Mouse (Mus musculus) testis, adult 2 months (tissue): Measurements from ENCODE around the gene Mpc2. TPM values are rescaled to one million over a fixed set of nuclear protein-coding genes. Genes with fewer than 3 reads are reported as not detected.

Experiments used
- H3K27ac ChIP-seq: fragments of 200-500 bp; 2 replicates; pipeline ENCODE4 v1.5.1; 2012; ENCODE audit warnings: low read depth, low read length; ENCODE audit not compliant: control insufficient read depth, insufficient read depth
- H3K27me3 ChIP-seq: fragments of 200-500 bp; 2 replicates; pipeline ENCODE4 v1.6.1; 2012; ENCODE audit warnings: mild to moderate bottlenecking, low read length, moderate library complexity; ENCODE audit not compliant: control insufficient read depth, insufficient read depth
- H3K36me3 ChIP-seq: fragments of 200-500 bp; 2 replicates; pipeline ENCODE4 v1.6.1; 2012; ENCODE audit warnings: mild to moderate bottlenecking, low read length; ENCODE audit not compliant: control insufficient read depth, insufficient read depth
- H3K4me1 ChIP-seq: fragments of 200-500 bp; 2 replicates; pipeline ENCODE4 v1.6.1; 2012; ENCODE audit warnings: low read length; ENCODE audit not compliant: control insufficient read depth, insufficient read depth
- H3K4me3 ChIP-seq: fragments of 200-500 bp; 2 replicates; pipeline ENCODE4 v1.5.1; 2012; ENCODE audit warnings: low read depth, mild to moderate bottlenecking, low read length, moderate library complexity, mixed read lengths; ENCODE audit not compliant: control insufficient read depth
- CTCF ChIP-seq: fragments of 200-500 bp; IDR thresholded peaks from 2 replicates; pipeline ENCODE4 v1.5.1; 2012; ENCODE audit warnings: low read depth, mild to moderate bottlenecking, inconsistent platforms, low read length, moderate library complexity; ENCODE audit not compliant: control insufficient read depth, insufficient read depth, insufficient replicate concordance
- POLR2A ChIP-seq: fragments of 200-500 bp; IDR thresholded peaks from 2 replicates; pipeline ENCODE4 v1.6.1; 2012; ENCODE audit warnings: low read depth, mild to moderate bottlenecking, inconsistent platforms, low read length, moderate library complexity; ENCODE audit not compliant: control insufficient read depth
- polyA plus RNA-seq: library from polyadenylated mRNA; depleted of rRNA; stranded (reverse); fragments of >200 nt; gene quantifications from 2 replicates; pipeline ENCODE4 v1.2.3, GENCODE M21; 2012

The Mpc2 gene
- polyA plus RNA-seq, 1 experiment: 320 TPM

DNA sequence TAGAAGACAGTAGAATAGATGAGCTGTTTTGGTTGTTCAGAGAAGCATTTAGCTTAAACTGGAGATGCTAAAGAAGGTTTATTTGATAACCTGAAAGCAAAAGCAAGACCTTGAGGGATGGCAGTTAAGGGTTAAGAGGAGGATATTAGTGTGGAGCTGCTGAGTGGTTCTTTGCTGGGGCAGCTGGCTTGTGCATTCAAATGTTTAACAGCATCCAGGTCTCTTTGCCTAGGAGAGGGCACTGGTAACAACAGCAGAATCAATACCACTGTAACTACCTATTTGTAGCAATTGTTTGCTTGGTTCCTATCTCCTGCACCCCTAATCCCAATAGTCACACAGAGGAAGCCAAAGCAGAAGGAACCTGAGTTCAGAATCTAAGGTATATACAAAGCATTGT lies 9.3 kb downstream of the Mpc2 start:
- H3K4me3 ChIP-seq: no peak overlapping the region
- H3K36me3 ChIP-seq: no peaks in the 10 kb centered on the region
- H3K27me3 ChIP-seq: no peaks in the 10 kb centered on the region
- no peaks in the 10 kb centered on the region for H3K4me1 ChIP-seq
- no peak overlapping the region for H3K27ac ChIP-seq
- TF ChIP-seq CTCF (no peak), POLR2A (no peak)

DNA sequence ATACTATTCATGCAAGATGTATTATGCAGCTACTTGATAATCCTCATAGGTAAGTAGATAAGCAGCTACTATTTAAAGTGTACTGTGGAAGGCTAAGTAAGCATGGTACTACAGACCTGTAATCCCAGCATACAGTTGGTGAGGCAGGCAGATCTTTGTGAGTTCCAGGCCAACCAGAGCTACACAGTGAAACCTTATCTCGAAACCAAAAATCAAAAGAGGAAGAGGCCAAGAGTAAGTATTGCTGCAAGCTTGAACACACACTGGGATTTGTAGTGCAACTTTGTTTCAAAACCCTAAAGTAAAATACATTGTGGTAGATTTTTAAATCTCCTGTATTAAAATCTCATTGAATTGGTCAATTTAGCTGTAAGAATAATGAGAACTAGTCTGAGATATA lies 11.1 kb downstream of the Mpc2 start:
- H3K27ac ChIP-seq: no peak overlapping the region
- no peaks in the 10 kb centered on the region for H3K27me3 ChIP-seq
- no peaks in the 10 kb centered on the region for H3K4me1 ChIP-seq
- no peaks in the 10 kb centered on the region for H3K36me3 ChIP-seq
- no peak overlapping the region for H3K4me3 ChIP-seq
- TF ChIP-seq POLR2A: no peak
- TF ChIP-seq CTCF: no peak

DNA sequence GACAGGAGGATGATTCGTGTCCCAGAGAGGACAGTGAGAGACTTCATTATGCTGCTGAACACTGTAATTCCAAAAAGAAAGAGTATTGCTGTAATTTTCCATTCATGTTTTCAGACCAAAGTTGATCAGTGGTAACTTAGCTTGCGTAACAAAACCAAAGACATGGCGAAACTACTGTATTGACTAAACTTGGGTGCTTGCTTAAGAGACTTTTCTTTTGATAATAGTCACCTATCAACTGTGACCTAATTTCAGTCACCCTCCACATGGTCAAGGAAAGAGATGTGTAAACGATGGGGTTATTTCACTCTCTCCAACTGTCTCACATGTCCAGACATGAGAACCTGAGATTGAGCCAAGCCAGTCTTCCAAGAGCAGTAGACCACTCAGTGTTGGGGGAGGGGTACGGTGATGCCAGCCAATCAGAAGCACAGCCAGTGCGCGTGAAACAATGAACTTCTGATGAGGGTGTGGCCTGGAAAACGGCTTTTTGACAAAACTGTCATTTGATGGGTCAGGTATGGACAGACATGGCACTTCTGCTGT lies 24.3 kb downstream of the Mpc2 start, which contains the start of gene Adcy10:
Gene Adcy10, plus strand, starts transcription at position 496 of the 546 bp plus-strand sequence.
- no peaks in the 10 kb centered on the region for H3K27me3 ChIP-seq
- H3K27ac ChIP-seq: peak within 1 kb of the TSS; percentile 93
- TF ChIP-seq CTCF: no peak
- peak; percentile 73; the same call in 1 of the 2 replicates for TF ChIP-seq POLR2A
- H3K36me3 ChIP-seq: peaks cover 3% of the 10 kb centered on the region; the same call in 1 of the 2 replicates
- peak within 1 kb of the TSS; percentile 81 for H3K4me3 ChIP-seq
- H3K4me1 ChIP-seq: peaks cover 2% of the 10 kb centered on the region; the same call in 1 of the 2 replicates

DNA sequence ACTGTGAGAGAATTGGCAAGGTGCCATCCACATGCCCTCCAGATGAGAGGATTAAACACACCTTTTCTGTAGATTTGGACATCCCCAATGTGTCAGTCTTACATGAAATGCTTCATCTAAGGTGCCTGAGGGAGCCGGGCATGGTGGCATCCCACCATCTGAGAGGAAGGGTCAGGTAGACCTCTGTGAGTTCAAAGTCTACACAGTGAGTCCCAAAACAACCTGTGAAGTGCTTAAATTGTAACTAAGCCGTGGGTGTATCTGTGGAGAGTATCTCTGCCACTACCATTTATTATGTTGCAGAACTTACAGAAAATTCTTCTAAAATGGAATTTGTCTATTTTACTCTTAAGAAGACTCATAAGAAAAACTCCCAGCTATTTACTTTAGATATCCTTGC lies 25.7 kb downstream of the Mpc2 start:
- Histone ChIP-seq H3K27me3 (no peaks in the 10 kb centered on the region), H3K36me3 (peaks cover 3% of the 10 kb centered on the region; the same call in 1 of the 2 replicates), H3K27ac (peak overlapping the region; percentile 32; the same call in 1 of the 2 replicates), H3K4me3 (peak overlapping the region; percentile 81), H3K4me1 (peaks cover 2% of the 10 kb centered on the region; the same call in 1 of the 2 replicates)
- TF ChIP-seq CTCF: no peak
- TF ChIP-seq POLR2A: no peak

DNA sequence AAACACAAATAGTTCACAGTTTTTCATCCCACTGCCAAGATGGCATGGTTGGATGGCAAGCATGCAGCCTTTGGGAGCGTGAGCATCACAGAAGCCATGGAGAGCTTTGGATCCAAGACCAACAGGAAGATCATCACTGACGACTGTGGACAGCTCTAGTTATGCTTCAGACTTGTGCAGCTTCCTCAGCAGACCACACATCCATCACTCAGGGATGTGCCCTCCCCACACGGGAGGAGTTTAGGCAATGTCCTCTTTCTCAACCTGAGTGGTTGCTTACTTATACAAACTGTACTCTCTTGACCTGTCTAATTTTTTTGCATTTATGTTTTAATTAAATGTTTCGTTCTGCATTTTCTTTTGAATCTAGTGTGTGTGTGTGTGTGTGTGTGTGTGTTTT lies 28.8 kb downstream of the Mpc2 start:
- H3K36me3 ChIP-seq: peaks cover 3% of the 10 kb centered on the region; the same call in 1 of the 2 replicates
- H3K27ac ChIP-seq: no peak overlapping the region
- H3K4me1 ChIP-seq: peaks cover 2% of the 10 kb centered on the region; the same call in 1 of the 2 replicates
- no peak for TF ChIP-seq POLR2A
- TF ChIP-seq CTCF: no peak
- H3K27me3 ChIP-seq: no peaks in the 10 kb centered on the region
- H3K4me3 ChIP-seq: no peak overlapping the region

DNA sequence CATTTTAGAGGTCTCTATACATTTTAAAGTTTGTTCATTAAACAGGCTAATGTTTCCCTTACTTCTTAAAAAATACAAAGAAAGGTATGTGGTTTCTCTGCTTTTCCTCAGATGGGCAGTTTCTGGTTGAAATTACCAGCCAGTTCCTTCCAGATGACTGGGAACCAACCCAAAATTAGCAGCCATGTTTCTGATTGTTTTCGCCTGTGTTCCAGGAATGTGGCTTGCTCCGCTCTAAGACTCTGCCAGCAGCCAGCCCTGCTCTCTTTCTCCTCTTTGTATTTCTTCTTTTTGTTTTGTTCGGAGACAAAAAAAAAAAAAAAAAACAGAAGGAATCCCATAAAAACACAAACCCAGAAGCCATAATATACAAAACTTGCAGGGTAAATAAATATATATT lies 38.4 kb downstream of the Mpc2 start:
- no peak overlapping the region for H3K4me3 ChIP-seq
- no peaks in the 10 kb centered on the region for H3K36me3 ChIP-seq
- H3K27me3 ChIP-seq: no peaks in the 10 kb centered on the region
- H3K4me1 ChIP-seq: no peaks in the 10 kb centered on the region
- H3K27ac ChIP-seq: no peak overlapping the region
- TF ChIP-seq POLR2A (no peak), CTCF (no peak)

DNA sequence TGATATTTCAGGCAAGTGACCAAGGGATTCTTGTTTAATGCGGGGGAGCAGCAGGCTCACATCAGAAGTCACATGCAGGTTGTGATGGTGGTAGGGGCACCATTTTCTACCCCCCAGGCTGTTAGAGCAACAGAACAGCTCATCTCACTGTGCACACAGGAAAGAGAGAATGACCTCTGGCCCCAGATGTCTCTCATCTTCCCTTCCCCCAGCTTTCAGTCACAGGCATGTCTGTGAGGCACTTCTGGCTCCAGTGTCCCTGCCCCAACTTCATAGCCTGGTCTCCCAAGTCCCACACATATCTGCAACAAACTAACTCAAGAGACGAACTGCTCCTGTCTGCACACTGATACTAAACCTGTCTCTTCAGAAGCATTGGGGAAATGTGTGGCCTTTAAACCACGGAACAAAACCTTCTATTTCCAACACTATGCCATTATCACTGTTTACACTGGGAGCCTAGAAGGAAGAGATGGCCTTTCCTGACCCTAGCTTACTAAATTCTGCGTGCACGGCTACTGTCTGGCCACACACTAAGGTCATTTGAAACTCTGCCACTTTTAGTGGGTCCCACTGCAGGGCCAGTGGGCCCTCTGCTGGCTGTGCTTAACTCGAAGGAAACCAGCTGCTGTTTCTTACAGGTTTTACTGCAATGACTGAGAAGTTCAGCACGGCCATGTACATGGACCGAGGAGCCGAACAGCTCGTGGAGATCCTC lies 43.0 kb downstream of the Mpc2 start:
- Histone ChIP-seq H3K36me3 (no peaks in the 10 kb centered on the region), H3K4me1 (no peaks in the 10 kb centered on the region), H3K4me3 (no peak overlapping the region), H3K27me3 (no peaks in the 10 kb centered on the region), H3K27ac (no peak overlapping the region)
- TF ChIP-seq CTCF: peak; percentile 28; the same call in 1 of the 2 replicates
- TF ChIP-seq POLR2A: no peak

DNA sequence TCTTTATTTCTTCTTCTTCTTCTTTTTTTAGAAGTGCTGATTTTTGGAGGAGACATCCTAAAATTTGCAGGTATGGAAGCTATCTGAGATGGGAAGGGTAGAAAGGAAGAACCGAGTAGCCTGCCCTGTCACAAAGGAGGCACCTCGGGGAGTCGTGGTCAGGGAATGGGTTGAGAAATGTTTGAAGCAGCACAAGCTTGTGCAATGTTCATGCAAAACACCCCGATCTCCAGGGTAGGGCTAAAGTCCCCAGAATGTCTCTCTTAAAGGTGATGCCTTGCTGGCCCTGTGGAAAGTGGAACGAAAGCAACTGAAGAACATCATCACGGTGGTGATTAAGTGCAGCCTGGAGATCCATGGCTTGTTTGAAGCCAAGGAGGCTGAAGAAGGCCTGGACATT lies 45.9 kb downstream of the Mpc2 start:
- Histone ChIP-seq H3K4me3 (no peak overlapping the region), H3K27ac (no peak overlapping the region), H3K4me1 (no peaks in the 10 kb centered on the region), H3K27me3 (no peaks in the 10 kb centered on the region), H3K36me3 (no peaks in the 10 kb centered on the region)
- TF ChIP-seq POLR2A (no peak), CTCF (no peak)
